ENCODE assay signal across 20 mouse cellular contexts in genomic region chr7:133168928-133169327, GRCm38 (mm10). TPM values are rescaled to one million over a fixed set of nuclear protein-coding genes. Genes with fewer than 3 reads are reported as not detected.
DNase-seq lines count a peak whose midpoint lies in the region; ATAC-seq and TF ChIP-seq lines count a peak whose summit lies in the region.
"Had no signal": no experiment of that assay in that cellular context is flagged by ENCODE, and none has a peak within 500 bp of the region (broad histone marks: within the 10 kb centered on the region; RNA-seq: fewer than 3 reads in every experiment).

No protein-coding gene starts in this region.

- no peaks in the 10 kb centered on the region for H3K27me3 ChIP-seq in forebrain, embryonic 14.5 days (replicated peaks; ENCODE audit: control insufficient read depth, insufficient read depth, low read length)
- no peaks in the 10 kb centered on the region for H3K27me3 ChIP-seq in forebrain, embryonic 10.5 days (ENCODE audit: poor library complexity, severe bottlenecking)
- no peaks in the 10 kb centered on the region for H3K27me3 ChIP-seq in lung, embryonic 16.5 days (ENCODE audit: control insufficient read depth, insufficient read depth, low read depth, low read length)
- H3K27me3 ChIP-seq in lung, postnatal 0 days (replicated peaks; ENCODE audit: insufficient read depth, low read length): no peaks in the 10 kb centered on the region
- H3K27me3 ChIP-seq: Patski had no signal

- WGBS in forebrain, embryonic 14.5 days: 79% methylated on average over 3 of the region's 3 CpGs
- WGBS in forebrain, embryonic 10.5 days: 94% methylated on average over 3 of the region's 3 CpGs
- WGBS in lung, embryonic 16.5 days: 73% methylated on average over 3 of the region's 3 CpGs
- 69% methylated on average over 3 of the region's 3 CpGs for WGBS in lung, postnatal 0 days
- WGBS in lung, adult 2 months: 86% methylated on average over 3 of the region's 3 CpGs

- no peak for TF ChIP-seq EP300 in lung, postnatal 0 days (IDR thresholded peaks at IDR 0.05)

- no peak overlapping the region for H3K4me2 ChIP-seq in forebrain, embryonic 14.5 days (ENCODE audit: low read length)
- H3K4me2 ChIP-seq in lung, embryonic 16.5 days (ENCODE audit: low read depth, low read length): no peak overlapping the region
- H3K4me2 ChIP-seq in lung, postnatal 0 days (replicated peaks; ENCODE audit: low read depth, low read length): no peak overlapping the region

- H3K36me3 ChIP-seq in forebrain, embryonic 14.5 days (ENCODE audit: control insufficient read depth, insufficient read depth, low read length): no peaks in the 10 kb centered on the region
- no peaks in the 10 kb centered on the region for H3K36me3 ChIP-seq in forebrain, embryonic 10.5 days (replicated peaks)
- no peaks in the 10 kb centered on the region for H3K36me3 ChIP-seq in lung, embryonic 16.5 days (ENCODE audit: control insufficient read depth, insufficient read depth, low read length)
- no peaks in the 10 kb centered on the region for H3K36me3 ChIP-seq in lung, postnatal 0 days (ENCODE audit: insufficient read depth, low read length)
- H3K36me3 ChIP-seq: G1E had no signal

- no peak for TF ChIP-seq POLR2A in lung, adult 2 months (IDR thresholded peaks at IDR 0.05; ENCODE audit: borderline replicate concordance, extremely low read depth, low read depth, low read length)

- H3K4me3 ChIP-seq in forebrain, embryonic 14.5 days (ENCODE audit: low read depth, low read length): no peak overlapping the region
- H3K4me3 ChIP-seq in forebrain, embryonic 10.5 days: no peak overlapping the region
- no peak overlapping the region for H3K4me3 ChIP-seq in lung, embryonic 16.5 days (ENCODE audit: low read length)
- no peak overlapping the region for H3K4me3 ChIP-seq in lung, postnatal 0 days (ENCODE audit: low read depth, low read length)
- H3K4me3 ChIP-seq in lung, adult 2 months (replicated peaks; ENCODE audit: extremely low read depth, low read depth, low read length): no peak overlapping the region

- H3K4me1 ChIP-seq in forebrain, embryonic 14.5 days (ENCODE audit: control insufficient read depth, insufficient read depth, low read length): no peaks in the 10 kb centered on the region
- no peaks in the 10 kb centered on the region for H3K4me1 ChIP-seq in forebrain, embryonic 10.5 days
- 0 out of 2 replicates have a peak, but pooled peaks cover 3% of the 10 kb centered on the region for H3K4me1 ChIP-seq in lung, embryonic 16.5 days (replicated peaks; ENCODE audit: control insufficient read depth, insufficient read depth, low read length)
- H3K4me1 ChIP-seq in lung, postnatal 0 days (ENCODE audit: insufficient read depth, low read depth, low read length): no peaks in the 10 kb centered on the region
- no peaks in the 10 kb centered on the region for H3K4me1 ChIP-seq in lung, adult 2 months (ENCODE audit: control insufficient read depth, insufficient read depth, low read length)

- no peak for ATAC-seq in forebrain, embryonic 14.5 days
- peak; percentile 51; the same call in 1 of the 2 replicates for ATAC-seq in lung, embryonic 16.5 days (ENCODE audit: low read depth)
- peak; percentile 62; the same call in 1 of the 2 replicates for ATAC-seq in lung, postnatal 0 days
- ATAC-seq: activated CD4-positive, CD25-positive, alpha-beta regulatory T cell, adult 4 months; CD4-positive, CD25-positive, alpha-beta regulatory T cell, adult 4 months; Patski had no signal

- TF ChIP-seq CTCF in lung, postnatal 0 days (IDR thresholded peaks at IDR 0.05): no peak
- TF ChIP-seq CTCF in lung, adult 2 months (IDR thresholded peaks at IDR 0.05; ENCODE audit: insufficient read depth, low read length): no peak

- H3K9me3 ChIP-seq in forebrain, embryonic 14.5 days (replicated peaks; ENCODE audit: control insufficient read depth, low read length): no peaks in the 10 kb centered on the region
- H3K9me3 ChIP-seq in forebrain, embryonic 10.5 days: no peaks in the 10 kb centered on the region
- H3K9me3 ChIP-seq in lung, embryonic 16.5 days (ENCODE audit: control insufficient read depth, low read length): no peaks in the 10 kb centered on the region
- H3K9me3 ChIP-seq in lung, postnatal 0 days (ENCODE audit: low read length): no peaks in the 10 kb centered on the region
- H3K9me3 ChIP-seq: G1E had no signal

- H3K9ac ChIP-seq in forebrain, embryonic 14.5 days (ENCODE audit: low read length): no peak overlapping the region
- no peak overlapping the region for H3K9ac ChIP-seq in lung, embryonic 16.5 days (ENCODE audit: low read length)
- no peak overlapping the region for H3K9ac ChIP-seq in lung, postnatal 0 days (replicated peaks; ENCODE audit: low read depth)

- peak; percentile 15 for DNase-seq in forebrain, embryonic 14.5 days (ENCODE audit: low spot score)
- no peak for DNase-seq in forebrain, embryonic 10.5 days (ENCODE audit: extremely low spot score, low spot score)
- DNase-seq in lung, adult 18-20 months: no peak
- peak; percentile 49 for DNase-seq in lung, postnatal 0 days (ENCODE audit: low spot score)
- no peak for DNase-seq in lung, adult 2 months
- DNase-seq: adrenal gland, adult 2 months; adrenal gland, adult 8-10 months; adrenal gland, postnatal 10 days; adrenal gland, postnatal 14 days; adrenal gland, postnatal 25 days; adrenal gland, postnatal 36 days; B cell, adult 2 months; cerebellum, adult 11 months; cerebellum, adult 11-12 months; cerebellum, adult 18-20 months had no signal

- no peak overlapping the region for H3K27ac ChIP-seq in forebrain, embryonic 14.5 days (ENCODE audit: low read depth, low read length)
- no peak overlapping the region for H3K27ac ChIP-seq in forebrain, embryonic 10.5 days
- no peak overlapping the region for H3K27ac ChIP-seq in lung, embryonic 16.5 days (ENCODE audit: low read length)
- H3K27ac ChIP-seq in lung, postnatal 0 days (ENCODE audit: low read length): no peak overlapping the region

RNA-seq across cellular contexts. Expression of gene Ctbp2, which starts 44.8 kb away (rescaled TPM):
- polyA plus RNA-seq in forebrain, embryonic 14.5 days (2014; fragmentation: Nextera tagmentation; extraction: Ambion mirVana): 87.5 and 92.1 TPM in 2 replicates
- 125 and 133 TPM in 2 replicates for polyA plus RNA-seq in forebrain, embryonic 10.5 days (2016; fragmentation: Nextera tagmentation; extraction: Ambion mirVana)
- polyA plus RNA-seq in lung, embryonic 16.5 days (2015; fragmentation: Nextera tagmentation; extraction: Ambion mirVana): 75.4 and 78.4 TPM in 2 replicates
- polyA plus RNA-seq in lung, postnatal 0 days (2015; fragmentation: Nextera tagmentation; extraction: Ambion mirVana): 45.6 and 51.2 TPM in 2 replicates
- polyA plus RNA-seq in lung, adult 2 months (2012; rRNA removed): 65.2 and 65.8 TPM in 2 replicates

RNA-seq across cellular contexts. Expression of gene Fgfr2, which starts 45.8 kb away (rescaled TPM):
- polyA plus RNA-seq in forebrain, embryonic 14.5 days (2014; fragmentation: Nextera tagmentation; extraction: Ambion mirVana): 35.9 and 39.8 TPM in 2 replicates
- 55.7 and 61.4 TPM in 2 replicates for polyA plus RNA-seq in forebrain, embryonic 10.5 days (2016; fragmentation: Nextera tagmentation; extraction: Ambion mirVana)
- polyA plus RNA-seq in lung, embryonic 16.5 days (2015; fragmentation: Nextera tagmentation; extraction: Ambion mirVana): 175 and 182 TPM in 2 replicates
- 100 and 110 TPM in 2 replicates for polyA plus RNA-seq in lung, postnatal 0 days (2015; fragmentation: Nextera tagmentation; extraction: Ambion mirVana)
- polyA plus RNA-seq in lung, adult 2 months (2012; rRNA removed): 74.1 and 114 TPM in 2 replicates
- polyA plus RNA-seq: activated CD4-positive, CD25-positive, alpha-beta regulatory T cell, adult 4 months; CD4-positive, CD25-positive, alpha-beta regulatory T cell, adult 4 months; G1E had no signal

Comparison
In these comparisons a context has a peak if more than half of its experiments do, and no peak if none do; other contexts are left out.
1. DNase-seq: peak in forebrain, embryonic 14.5 days (single experiment) and lung, postnatal 0 days (single experiment); none in forebrain, embryonic 10.5 days (single experiment), lung, adult 18-20 months (0 of 2) and lung, adult 2 months (single experiment).